Mouse (Mus musculus) B cell, adult (primary cell): Measurements from ENCODE around the gene Cdc42ep1. TPM values are rescaled to one million over a fixed set of nuclear protein-coding genes. Genes with fewer than 3 reads are reported as not detected.

Source experiments
- total RNA-seq: library from RNA; stranded (reverse); gene quantifications from 4 replicates; pipeline ENCODE4 v1.2.4, GENCODE M21; 2023; ENCODE audit not compliant: inconsistent age

The Cdc42ep1 gene
- not detected in 4 replicates for total RNA-seq

DNA sequence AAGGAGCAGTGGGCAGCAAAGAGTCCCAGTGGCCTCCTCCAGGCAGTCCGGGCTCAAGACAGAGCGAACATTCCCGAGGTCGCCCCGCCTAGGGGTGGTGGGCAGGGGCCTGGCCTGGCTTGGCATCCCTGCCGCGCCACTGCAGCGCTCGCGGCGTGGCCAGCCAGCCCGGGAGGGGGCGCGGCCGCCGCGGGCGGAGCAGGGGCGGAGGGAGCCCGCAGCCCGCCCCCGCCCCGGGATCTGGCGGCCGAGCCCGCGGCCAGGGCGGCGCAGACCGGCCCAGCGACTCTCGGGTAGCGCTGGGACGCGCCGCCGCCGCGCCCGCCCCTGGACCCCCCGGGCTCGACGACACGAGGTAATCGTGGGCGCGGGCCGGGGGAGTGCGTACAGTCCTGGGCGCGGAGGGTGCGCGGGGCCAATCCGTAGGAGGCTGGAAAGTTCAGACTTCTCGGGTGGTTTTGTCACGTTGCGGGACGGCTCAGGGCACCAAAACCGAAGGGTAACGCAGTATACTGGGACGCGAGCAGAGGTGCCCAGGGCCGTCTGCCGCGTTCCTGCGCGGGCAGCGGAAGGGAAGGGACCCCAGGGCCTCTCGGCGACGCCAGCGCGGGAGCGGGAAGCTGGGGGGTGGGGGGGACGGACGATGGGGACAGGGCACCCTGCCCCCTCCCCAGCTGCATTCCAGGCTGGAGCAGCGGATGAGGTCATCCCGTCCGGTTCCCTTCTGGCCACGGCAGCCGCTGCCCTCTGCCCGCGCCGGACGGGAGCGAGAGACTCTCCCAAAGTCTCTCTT is at the start of gene Cdc42ep1:
TSS of gene Cdc42ep1 (plus strand) at position 254 of the 793 bp plus-strand sequence.

DNA sequence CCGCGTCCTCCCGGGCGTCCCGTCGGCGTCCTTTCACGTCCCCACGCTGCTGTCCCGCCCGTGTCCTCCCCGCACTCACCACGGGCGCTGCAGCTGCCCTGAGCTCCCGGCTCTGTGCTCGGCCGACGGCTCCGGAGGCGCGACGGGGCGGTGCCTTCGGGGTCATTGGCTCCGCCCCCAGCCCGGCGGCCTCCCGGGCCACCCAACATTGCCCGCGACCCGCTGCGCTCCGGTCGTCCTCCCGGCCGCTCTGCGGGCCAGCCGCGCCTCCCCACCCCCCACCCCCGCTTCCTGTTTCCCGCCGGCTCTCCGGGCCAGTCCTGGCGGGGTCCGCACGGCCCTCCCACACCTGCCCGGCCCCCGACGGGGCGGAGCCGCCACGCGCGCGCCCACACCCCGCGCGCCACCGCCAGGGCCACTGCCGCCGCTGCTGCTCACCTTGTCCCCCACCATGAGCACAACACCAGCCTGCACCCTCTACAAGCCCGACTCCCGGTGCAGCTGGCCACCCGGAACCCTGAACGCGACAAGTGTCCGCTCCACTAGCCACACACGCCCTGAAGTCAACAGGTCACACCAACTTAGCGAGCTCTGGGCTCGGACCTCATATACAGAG is 39.5 kb upstream of the Cdc42ep1 start, which contains the start of gene Card10:
TSS of gene Card10 (minus strand) at position 267 of the 616 bp plus-strand sequence.

DNA sequence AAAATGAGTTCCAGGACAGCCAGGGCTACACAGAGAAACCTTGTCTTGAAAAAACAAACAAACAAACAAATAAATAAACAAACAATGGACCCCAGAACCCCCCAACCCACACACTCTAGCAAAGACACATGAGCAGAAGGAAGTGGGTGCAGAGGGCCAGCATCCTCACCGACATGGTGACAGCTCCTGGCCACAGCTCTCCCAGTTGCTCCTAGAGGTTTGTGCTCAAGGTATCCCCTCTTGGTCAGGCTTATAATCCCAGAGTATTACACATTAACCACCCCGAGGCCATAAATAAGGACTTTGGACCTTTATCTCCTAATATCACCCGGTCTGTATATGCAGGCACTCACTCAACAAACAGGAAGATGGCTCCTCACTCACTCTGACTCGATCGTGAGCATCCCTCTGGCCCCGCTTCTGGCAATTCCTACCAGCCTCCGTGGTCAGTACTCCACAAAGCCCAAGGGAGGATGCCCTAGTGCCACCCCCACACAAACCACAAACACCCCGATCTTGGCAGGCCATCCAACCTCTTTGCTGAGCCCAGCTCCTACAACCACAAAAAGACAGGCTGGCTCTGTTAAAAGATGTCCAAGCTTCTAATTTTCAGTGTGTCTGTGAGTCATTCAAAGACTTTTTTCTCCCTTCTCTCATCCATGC is 13.0 kb downstream of the Cdc42ep1 start, which contains the start of gene Lgals2:
TSS of gene Lgals2 (minus strand) at position 227 of the 663 bp plus-strand sequence.

DNA sequence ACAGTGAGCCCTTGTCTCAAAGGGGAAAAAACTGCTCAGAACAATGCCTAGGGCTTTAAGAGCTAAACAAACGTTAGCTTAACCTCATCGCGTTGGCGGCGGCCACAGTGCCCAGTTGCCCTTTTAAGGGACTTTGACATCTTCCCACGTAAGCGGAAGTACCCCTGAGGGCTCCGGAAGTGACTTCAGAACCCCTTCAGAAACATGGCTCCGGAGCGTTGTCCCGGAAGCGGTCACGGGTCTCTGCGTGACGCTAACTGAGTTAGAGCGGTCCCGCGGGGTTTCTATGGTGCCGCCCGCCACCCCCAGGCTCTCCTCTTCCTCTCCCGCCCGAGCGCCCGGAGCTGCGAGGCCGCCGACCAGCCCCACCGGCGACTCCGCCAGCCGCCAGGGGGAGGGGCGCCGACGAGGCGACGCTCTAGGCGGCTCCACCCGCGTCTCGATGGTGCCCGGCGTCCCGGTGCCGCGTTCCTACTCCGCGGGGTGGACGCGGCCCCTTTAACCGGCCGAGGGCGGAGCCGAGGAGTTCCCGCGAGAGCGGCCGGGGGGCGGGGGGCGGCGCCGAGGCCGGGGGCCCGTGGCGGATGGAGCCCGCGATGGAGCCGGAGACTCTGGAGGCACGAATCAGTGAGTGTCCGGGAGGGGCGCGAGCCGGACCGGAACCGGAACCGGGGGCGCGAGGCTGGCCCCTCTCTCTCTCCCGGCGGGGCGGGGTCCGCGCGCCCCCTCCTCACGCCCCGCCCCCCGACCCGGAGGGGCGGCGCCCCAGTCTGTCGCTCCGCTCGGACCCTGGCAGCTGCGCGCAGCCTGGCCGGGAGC is 34.8 kb downstream of the Cdc42ep1 start, which contains the start of gene Gga1:
TSS of gene Gga1 (plus strand) at position 200 of the 819 bp plus-strand sequence.

DNA sequence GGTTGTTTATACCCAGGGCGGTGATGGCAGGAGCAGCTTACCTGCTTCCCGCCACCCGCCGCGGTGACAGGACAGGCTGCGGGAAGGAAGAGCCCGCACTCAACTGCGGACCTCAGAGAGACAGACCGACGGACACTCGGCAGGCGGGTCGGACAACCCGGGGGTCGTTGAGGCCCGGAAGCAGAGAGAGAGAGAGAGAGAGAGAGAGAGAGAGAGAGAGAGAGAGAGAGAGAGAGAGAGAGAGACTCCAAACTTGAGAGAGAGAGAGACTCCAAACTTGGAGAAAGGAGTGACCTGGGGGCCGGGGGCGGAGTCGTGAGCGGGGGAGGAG is 57.0 kb downstream of the Cdc42ep1 start, which contains the start of gene Gm49510:
TSS of gene Gm49510 (plus strand) at position 259 of the 331 bp plus-strand sequence.

DNA sequence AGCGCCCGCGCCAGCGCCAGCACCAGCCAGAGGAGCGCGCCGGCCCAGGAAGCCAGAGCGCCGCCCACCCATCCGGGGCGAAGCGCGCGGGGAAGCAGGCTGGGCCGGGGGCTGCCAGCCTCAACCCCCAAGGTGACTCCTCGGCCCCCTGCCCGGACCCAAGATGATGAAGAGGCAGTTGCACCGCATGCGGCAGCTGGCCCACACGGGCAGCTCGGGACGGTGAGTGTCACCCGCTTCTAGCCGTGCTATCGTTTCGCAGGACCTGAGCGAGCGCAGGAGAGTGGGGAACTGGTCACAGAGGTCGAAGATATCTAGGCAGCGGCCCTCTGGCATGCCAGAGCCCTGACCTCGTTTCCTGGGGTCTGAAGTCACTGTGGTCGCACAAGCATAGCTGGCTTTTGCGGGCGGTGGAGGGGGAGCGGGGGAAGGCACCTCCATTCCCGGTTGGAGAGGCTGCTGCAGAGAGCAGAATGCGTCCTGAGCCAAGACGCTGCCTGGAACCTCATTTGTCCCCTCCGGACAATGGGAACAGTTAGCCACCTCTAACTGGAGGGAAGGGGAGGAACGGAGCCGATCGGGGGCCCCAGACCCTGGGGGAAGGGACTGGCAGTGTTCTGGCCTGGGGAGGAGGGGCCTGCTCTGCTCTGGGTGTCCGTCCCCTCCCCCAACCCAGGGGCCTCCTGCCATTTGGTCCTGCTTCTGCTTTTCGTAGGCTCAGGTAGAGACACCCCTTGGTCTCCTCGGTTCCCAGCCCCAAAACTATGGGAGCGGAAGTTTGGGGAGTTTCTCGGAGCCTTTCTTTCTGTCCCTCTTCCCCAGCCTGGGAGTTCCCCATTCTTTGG is 57.5 kb downstream of the Cdc42ep1 start, which contains the start of gene Sh3bp1:
TSS of gene Sh3bp1 (plus strand) at position 29 of the 845 bp plus-strand sequence.

Other genes starting within 250 kb of the Cdc42ep1 start
- gene Cyth4, start 245.6 kb upstream of the Cdc42ep1 start, total RNA-seq = 149 to 159 TPM (median 153 TPM) in 4 replicates
- gene Elfn2, start 123.9 kb upstream of the Cdc42ep1 start, total RNA-seq = 0.27 TPM in 1 of 4 replicates, not detected in the others
- gene Mfng, start 69.1 kb upstream of the Cdc42ep1 start, total RNA-seq = 68.2 to 81.4 TPM (median 78.0 TPM) in 4 replicates
- 0.10 to 0.72 TPM (median 0.27 TPM) in 4 replicates for gene Card10, start 39.6 kb upstream of the Cdc42ep1 start, total RNA-seq
- not detected in 4 replicates for gene Lgals2, start 12.9 kb downstream of the Cdc42ep1 start, total RNA-seq
- 69.9 to 78.8 TPM (median 71.3 TPM) in 4 replicates for gene Gga1, start 34.6 kb downstream of the Cdc42ep1 start, total RNA-seq
- gene Gm49510, start 57.0 kb downstream of the Cdc42ep1 start, total RNA-seq = 1.1 TPM in 1 of 4 replicates, not detected in the others
- 56.8 to 72.2 TPM (median 66.0 TPM) in 4 replicates for gene Sh3bp1, start 57.1 kb downstream of the Cdc42ep1 start, total RNA-seq
- gene Pdxp, start 71.3 kb downstream of the Cdc42ep1 start, total RNA-seq = 6.8 to 9.7 TPM (median 8.1 TPM) in 4 replicates
- gene Lgals1, start 84.1 kb downstream of the Cdc42ep1 start, total RNA-seq = 7.4 to 12.6 TPM (median 9.3 TPM) in 4 replicates
- 40.6 to 43.4 TPM (median 42.8 TPM) in 4 replicates for gene Nol12, start 92.3 kb downstream of the Cdc42ep1 start, total RNA-seq
- gene Triobp, start 105.1 kb downstream of the Cdc42ep1 start, total RNA-seq = 42.1 to 60.9 TPM (median 51.6 TPM) in 4 replicates
- gene H1f0, start 185.8 kb downstream of the Cdc42ep1 start, total RNA-seq = 3.1 to 4.6 TPM (median 4.0 TPM) in 4 replicates
- gene Galr3, start 199.3 kb downstream of the Cdc42ep1 start, total RNA-seq = not detected in 4 replicates
- gene Ankrd54, start 220.3 kb downstream of the Cdc42ep1 start, total RNA-seq = 35.0 to 38.0 TPM (median 36.9 TPM) in 4 replicates
- 103 to 114 TPM (median 111 TPM) in 4 replicates for gene Eif3l, start 232.6 kb downstream of the Cdc42ep1 start, total RNA-seq